Mouse (Mus musculus): ENCODE data around the gene Arhgef26. TPM values are rescaled to one million over a fixed set of nuclear protein-coding genes. Genes with fewer than 3 reads are reported as not detected.

The Arhgef26 gene
- polyA plus RNA-seq, 1 experiment from 2014 or later = 13.6 TPM

- TF ChIP-seq CTCF (IDR thresholded peaks at IDR 0.05; ENCODE audit: low read depth) = no peak
- no peak for ATAC-seq (ENCODE audit: insufficient read depth)
These were observed 61.9 kb downstream of the Arhgef26 start for GRCm38 (mm10) chr3:62399826-62400746.

DNA sequence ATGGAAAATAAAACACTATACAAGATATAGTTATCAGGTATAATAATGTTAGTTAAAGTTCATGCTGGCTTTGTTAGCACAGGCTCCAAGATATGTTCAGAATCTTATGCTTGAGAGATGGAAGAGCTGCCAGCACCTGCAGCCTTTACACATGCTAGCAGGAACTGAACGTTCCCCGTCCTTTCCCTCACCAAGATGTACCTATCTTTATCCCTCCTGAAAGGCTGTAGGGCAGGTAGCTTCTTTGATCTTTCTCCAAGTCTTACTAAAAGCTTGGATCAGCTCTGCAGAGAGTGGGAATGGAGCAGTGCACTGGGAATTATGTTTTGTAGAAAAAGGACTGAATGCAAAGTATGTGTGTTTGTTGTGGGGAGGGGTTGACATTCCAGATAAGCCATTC, 64.3 kb downstream of the Arhgef26 start:
- TF ChIP-seq CTCF (IDR thresholded peaks at IDR 0.05; ENCODE audit: low read depth) = no peak
- ATAC-seq (ENCODE audit: insufficient read depth) (no peak), DNase-seq (no peak)
- WGBS = 81% methylated on average over 2 of the region's 2 CpGs
- Histone ChIP-seq H3K36me3 (ENCODE audit: insufficient read depth) (no peaks in the 10 kb centered on the region), H3K9ac (no peak overlapping the region), H3K27me3 (ENCODE audit: insufficient read depth, low read length) (no peaks in the 10 kb centered on the region), H3K27ac (ENCODE audit: low read depth) (no peak overlapping the region), H3K4me2 (no peak overlapping the region), H3K4me1 (ENCODE audit: insufficient read depth) (0 out of 2 replicates have a peak, but pooled peaks cover 2% of the 10 kb centered on the region), H3K9me3 (ENCODE audit: low read depth, low read length) (no peaks in the 10 kb centered on the region), H3K4me3 (ENCODE audit: low read depth, low read length) (no peak overlapping the region)

More at GRCm38 (mm10) chr3:62399826-62400746, 61.9 kb downstream of the Arhgef26 start:
- Histone ChIP-seq H3K4me3 (ENCODE audit: low read depth, low read length) (no peak overlapping the region), H3K9me3 (ENCODE audit: low read depth, low read length) (no peaks in the 10 kb centered on the region), H3K27me3 (ENCODE audit: insufficient read depth, low read length) (no peaks in the 10 kb centered on the region), H3K27ac (ENCODE audit: low read depth) (no peak overlapping the region), H3K9ac (no peak overlapping the region), H3K4me1 (ENCODE audit: insufficient read depth) (0 out of 2 replicates have a peak, but pooled peaks cover 2% of the 10 kb centered on the region), H3K36me3 (ENCODE audit: insufficient read depth) (no peaks in the 10 kb centered on the region), H3K4me2 (no peak overlapping the region)
- DNase-seq = no peak
- WGBS = 80% methylated on average over 12 of the region's 12 CpGs

GRCm38 (mm10) chr3:62404477-62405246, 66.5 kb downstream of the Arhgef26 start:
- TF ChIP-seq CTCF (IDR thresholded peaks at IDR 0.05; ENCODE audit: low read depth) = no peak
- no peak overlapping the region for H3K27ac ChIP-seq (ENCODE audit: low read depth)
- H3K27me3 ChIP-seq (ENCODE audit: insufficient read depth, low read length) = no peaks in the 10 kb centered on the region
- no peak overlapping the region for H3K9ac ChIP-seq
- WGBS = 77% methylated on average over 7 of the region's 7 CpGs
- peak; percentile 24; the same call in 1 of the 2 replicates for ATAC-seq (ENCODE audit: insufficient read depth)
- H3K36me3 ChIP-seq (ENCODE audit: insufficient read depth) = no peaks in the 10 kb centered on the region
- DNase-seq = peak; percentile 44
- H3K4me1 ChIP-seq (ENCODE audit: insufficient read depth) = 0 out of 2 replicates have a peak, but pooled peaks cover 2% of the 10 kb centered on the region
- no peak overlapping the region for H3K4me2 ChIP-seq
- no peaks in the 10 kb centered on the region for H3K9me3 ChIP-seq (ENCODE audit: low read depth, low read length)
- no peak overlapping the region for H3K4me3 ChIP-seq (ENCODE audit: low read depth, low read length)

DNA sequence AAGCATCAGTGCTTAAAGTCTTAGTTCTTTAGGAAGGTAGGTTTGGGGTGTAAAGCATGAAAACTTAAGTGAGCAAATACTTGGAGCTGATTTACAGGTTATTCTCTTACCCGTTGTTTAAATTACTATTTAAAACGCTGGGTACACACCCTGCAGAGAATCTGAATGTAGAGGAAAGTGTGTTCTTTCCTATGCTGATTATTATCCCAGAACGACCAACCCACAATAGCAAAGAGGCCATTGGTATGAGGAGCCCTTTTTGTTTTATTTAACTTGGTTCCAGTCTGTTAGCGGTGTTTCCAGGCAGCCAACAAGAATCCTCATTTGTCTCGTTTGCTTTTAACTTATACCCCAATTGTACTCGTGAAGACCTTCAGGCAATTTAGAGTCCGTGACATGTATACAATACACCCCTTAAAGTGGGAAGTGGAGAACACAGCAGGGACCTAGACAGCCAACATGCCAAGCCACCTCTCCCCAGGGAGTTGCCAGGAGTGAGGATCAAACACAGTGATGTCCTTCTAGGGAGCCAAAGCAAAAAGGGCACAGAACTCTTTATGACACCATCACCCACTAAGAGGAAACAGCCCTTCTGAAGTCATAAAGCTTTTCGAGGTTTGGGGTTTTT, 71.5 kb downstream of the Arhgef26 start:
- Histone ChIP-seq H3K4me3 (ENCODE audit: low read depth, low read length) (no peak overlapping the region), H3K4me2 (no peak overlapping the region), H3K27me3 (ENCODE audit: insufficient read depth, low read length) (no peaks in the 10 kb centered on the region), H3K27ac (ENCODE audit: low read depth) (no peak overlapping the region), H3K9me3 (ENCODE audit: low read depth, low read length) (no peaks in the 10 kb centered on the region), H3K9ac (no peak overlapping the region), H3K36me3 (ENCODE audit: insufficient read depth) (no peaks in the 10 kb centered on the region), H3K4me1 (ENCODE audit: insufficient read depth) (no peaks in the 10 kb centered on the region)
- WGBS = 61% methylated on average over 8 of the region's 8 CpGs
- no peak for ATAC-seq (ENCODE audit: insufficient read depth)
- no peak for TF ChIP-seq CTCF (IDR thresholded peaks at IDR 0.05; ENCODE audit: low read depth)
- DNase-seq = no peak

DNA sequence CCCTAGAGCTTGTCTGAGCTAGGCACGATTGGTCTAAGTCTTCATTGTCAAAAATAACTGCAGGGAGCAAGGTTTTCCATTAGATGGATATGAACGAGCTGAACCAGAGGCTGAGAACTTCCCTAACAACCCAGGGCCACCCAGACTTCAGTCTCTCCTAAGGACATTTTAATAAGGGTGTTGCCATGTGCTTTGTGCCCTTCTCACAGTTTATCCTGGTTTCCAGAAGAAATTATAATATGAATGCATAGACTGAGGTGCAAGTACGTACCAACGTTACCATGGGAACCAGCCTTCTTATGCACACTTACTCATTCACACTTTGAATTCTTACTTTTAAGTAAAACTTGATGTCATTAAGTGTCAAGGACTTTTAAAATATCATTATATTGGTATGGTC, 72.3 kb downstream of the Arhgef26 start:
- no peaks in the 10 kb centered on the region for H3K9me3 ChIP-seq (ENCODE audit: low read depth, low read length)
- H3K4me1 ChIP-seq (ENCODE audit: insufficient read depth) = no peaks in the 10 kb centered on the region
- no peak overlapping the region for H3K9ac ChIP-seq
- 84% methylated on average over 4 of the region's 4 CpGs for WGBS
- no peak for DNase-seq
- H3K4me3 ChIP-seq (ENCODE audit: low read depth, low read length) = no peak overlapping the region
- H3K27ac ChIP-seq (ENCODE audit: low read depth) = no peak overlapping the region
- TF ChIP-seq CTCF (IDR thresholded peaks at IDR 0.05; ENCODE audit: low read depth) = no peak
- no peaks in the 10 kb centered on the region for H3K36me3 ChIP-seq (ENCODE audit: insufficient read depth)
- no peaks in the 10 kb centered on the region for H3K27me3 ChIP-seq (ENCODE audit: insufficient read depth, low read length)
- H3K4me2 ChIP-seq = no peak overlapping the region
- no peak for ATAC-seq (ENCODE audit: insufficient read depth)

- H3K36me3 ChIP-seq (ENCODE audit: insufficient read depth) = no peaks in the 10 kb centered on the region
- ATAC-seq (ENCODE audit: insufficient read depth) = no peak; the same call in 1 of the 2 replicates
- 51% methylated on average over 7 of the region's 7 CpGs for WGBS
- no peaks in the 10 kb centered on the region for H3K4me1 ChIP-seq (ENCODE audit: insufficient read depth)
- no peak overlapping the region for H3K4me3 ChIP-seq (ENCODE audit: low read depth, low read length)
- peak; percentile 55 for DNase-seq
- H3K9ac ChIP-seq = no peak overlapping the region
- TF ChIP-seq CTCF (IDR thresholded peaks at IDR 0.05; ENCODE audit: low read depth) = no peak
- H3K27ac ChIP-seq (ENCODE audit: low read depth) = no peak overlapping the region
- H3K9me3 ChIP-seq (ENCODE audit: low read depth, low read length) = no peaks in the 10 kb centered on the region
- H3K4me2 ChIP-seq = no peak overlapping the region
- no peaks in the 10 kb centered on the region for H3K27me3 ChIP-seq (ENCODE audit: insufficient read depth, low read length)
These were observed 74.6 kb downstream of the Arhgef26 start for GRCm38 (mm10) chr3:62412704-62413103.
